Mouse (Mus musculus) myocyte (in vitro differentiated cells): ENCODE measurements around the gene Rraga. TPM values are rescaled to one million over a fixed set of nuclear protein-coding genes. Genes with fewer than 3 reads are reported as not detected.

Source experiments
- H3K27me3 ChIP-seq: one replicate; pipeline ENCODE4 v1.6.1; 2011; ENCODE audit not compliant: control insufficient read depth, insufficient read depth, insufficient read length
- H3K36me3 ChIP-seq: one replicate; pipeline ENCODE4 v1.6.1; 2011; ENCODE audit not compliant: control insufficient read depth, insufficient read depth
- H3K4me2 ChIP-seq: one replicate; pipeline ENCODE4 v1.6.1; 2011; ENCODE audit warnings: low read depth, control low read depth
- H3K4me3 ChIP-seq: one replicate; pipeline ENCODE4 v1.5.1; 2011; ENCODE audit warnings: mild to moderate bottlenecking, control low read depth, moderate library complexity
- H3K79me2 ChIP-seq: one replicate; pipeline ENCODE4 v1.6.1; 2011; ENCODE audit not compliant: control insufficient read depth, insufficient read depth
- H3ac ChIP-seq: one replicate; pipeline ENCODE4 v1.6.1; 2011; ENCODE audit not compliant: control insufficient read depth, insufficient read length
- CEBPB ChIP-seq: IDR thresholded peaks from 2 replicates; pipeline ENCODE4 v1.6.1; 2011; ENCODE audit warnings: mild to moderate bottlenecking, moderate library complexity; ENCODE audit not compliant: poor library complexity, insufficient read depth, severe bottlenecking
- E2F4 ChIP-seq: IDR thresholded peaks from one replicate; pipeline ENCODE4 v1.6.1; 2011; ENCODE audit warnings: mild to moderate bottlenecking, control low read depth, moderate library complexity; ENCODE audit not compliant: insufficient read depth
- MAX ChIP-seq: IDR thresholded peaks from one replicate; pipeline ENCODE4 v1.6.1; 2011; ENCODE audit warnings: low read depth, mild to moderate bottlenecking, control low read depth
- MYOD1 ChIP-seq, 3 experiments: IDR thresholded peaks; one replicate each; pipeline ENCODE4 v1.6.1; 2011; ENCODE audit warnings: control low read depth in 2 of 3, low read depth in 2 of 3, mild to moderate bottlenecking in 2 of 3, moderate library complexity in 1 of 3; ENCODE audit not compliant: insufficient read length in 2 of 3, control insufficient read depth in 1 of 3
- MYOG ChIP-seq, 3 experiments: IDR thresholded peaks; one replicate each; pipeline ENCODE4 v1.6.1; 2011; ENCODE audit warnings: control low read depth in 2 of 3, low read depth in 2 of 3, mild to moderate bottlenecking in 2 of 3; ENCODE audit not compliant: insufficient read length in 2 of 3, control insufficient read depth in 1 of 3, insufficient read depth in 1 of 3
- POLR2A ChIP-seq: IDR thresholded peaks from one replicate; pipeline ENCODE4 v1.6.1; 2011; ENCODE audit warnings: low read depth, mild to moderate bottlenecking, control low read depth, moderate library complexity; ENCODE audit not compliant: insufficient read length
- POLR2AphosphoS2 ChIP-seq: IDR thresholded peaks from one replicate; pipeline ENCODE4 v1.6.1; 2011; ENCODE audit warnings: low read depth, control low read depth; ENCODE audit not compliant: insufficient read length
- REST ChIP-seq: IDR thresholded peaks from one replicate; pipeline ENCODE4 v1.6.1; 2011; ENCODE audit warnings: mild to moderate bottlenecking, control low read depth, moderate library complexity; ENCODE audit not compliant: insufficient read depth, insufficient read length
- SRF ChIP-seq: IDR thresholded peaks from one replicate; pipeline ENCODE4 v1.6.1; 2011; ENCODE audit warnings: low read depth; ENCODE audit not compliant: control insufficient read depth, insufficient read length
- TCF12 ChIP-seq: IDR thresholded peaks from one replicate; pipeline ENCODE4 v1.6.1; 2011; ENCODE audit warnings: mild to moderate bottlenecking, control low read depth; ENCODE audit not compliant: poor library complexity, insufficient read depth, severe bottlenecking
- TCF3 ChIP-seq: IDR thresholded peaks from one replicate; pipeline ENCODE4 v1.6.1; 2011; ENCODE audit warnings: low read depth, control low read depth; ENCODE audit not compliant: insufficient read length
- USF1 ChIP-seq: IDR thresholded peaks from one replicate; pipeline ENCODE4 v1.6.1; 2011; ENCODE audit warnings: low read depth, mild to moderate bottlenecking, control low read depth, moderate library complexity
- polyA plus RNA-seq: library from polyadenylated mRNA; unstranded; fragments of >200 nt; fragmentation: generic; extraction: Trizol; gene quantifications from one replicate; pipeline ENCODE4 v1.2.1, GENCODE M21; 2012; ENCODE audit warnings: missing spikeins

Gene Rraga
- polyA plus RNA-seq, 1 experiment = 53.3 TPM

DNA sequence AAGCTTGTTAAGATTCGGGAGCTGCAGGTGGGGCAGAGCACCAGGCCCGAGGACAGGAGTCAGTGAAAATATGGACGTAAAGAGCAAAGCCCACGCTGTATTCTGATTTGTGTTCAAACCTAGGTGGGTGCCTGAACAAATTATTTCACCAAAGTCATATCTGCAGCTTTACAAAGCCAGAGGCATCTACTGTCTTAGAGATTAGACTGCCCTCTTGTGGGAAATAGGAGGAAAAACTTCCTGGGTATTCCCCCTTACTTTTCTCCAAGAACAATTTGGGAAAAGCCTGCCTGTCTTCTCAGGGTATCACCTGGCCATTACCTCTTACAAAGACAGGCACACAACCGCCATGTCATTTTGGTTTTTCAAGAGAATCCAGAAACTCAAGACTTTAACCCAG lies 29.9 kb upstream of the Rraga start:
- Histone ChIP-seq H3K4me2 (no peak overlapping the region), H3K79me2 (no peaks in the 10 kb centered on the region), H3K4me3 (no peak overlapping the region), H3ac (no peak overlapping the region), H3K36me3 (no peaks in the 10 kb centered on the region), H3K27me3 (peaks cover 5% of the 10 kb centered on the region)
- TF ChIP-seq POLR2AphosphoS2 = no peak
- no peak for TF ChIP-seq USF1

DNA sequence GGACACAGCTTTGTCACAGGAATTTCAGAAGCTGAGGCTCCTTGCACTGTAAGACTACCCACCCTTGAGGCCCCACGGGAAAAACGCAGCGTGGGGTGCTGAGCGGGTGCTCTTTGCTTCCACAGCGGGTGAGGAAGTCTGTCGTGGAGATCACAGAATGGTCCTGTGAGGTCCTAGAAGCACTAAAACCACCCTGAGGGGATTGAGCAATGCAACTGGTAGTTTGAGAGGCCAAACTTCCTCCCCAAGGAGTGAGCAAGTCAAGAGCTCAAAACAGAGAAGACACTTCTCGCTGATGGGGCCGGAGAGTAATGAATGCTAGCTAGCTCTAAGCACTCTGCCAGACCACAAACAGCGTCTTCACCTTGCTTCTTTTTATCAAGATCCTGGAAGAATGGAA lies 27.1 kb upstream of the Rraga start:
- peaks cover 6% of the 10 kb centered on the region for H3K27me3 ChIP-seq
- H3K4me2 ChIP-seq = no peak overlapping the region
- H3K36me3 ChIP-seq = no peaks in the 10 kb centered on the region
- TF ChIP-seq SRF = no peak
- TF ChIP-seq MYOG (IDR thresholded peaks at IDR 0.05; ENCODE audit: control insufficient read depth in 1 of 3, insufficient read depth in 1 of 3, insufficient read length in 2 of 3, low read depth in 2 of 3) = no peak
- no peak for TF ChIP-seq E2F4
- TF ChIP-seq MAX = no peak
- no peak for TF ChIP-seq POLR2A
- TF ChIP-seq MYOD1 (IDR thresholded peaks at IDR 0.05; ENCODE audit: control insufficient read depth in 1 of 3, insufficient read length in 2 of 3, low read depth in 2 of 3) = no peak
- TF ChIP-seq TCF3 = no peak
- no peak for TF ChIP-seq CEBPB
- TF ChIP-seq REST = no peak
- no peak for TF ChIP-seq TCF12
- TF ChIP-seq POLR2AphosphoS2 = no peak
- no peak for TF ChIP-seq USF1
- H3K4me3 ChIP-seq = no peak overlapping the region
- H3ac ChIP-seq = no peak overlapping the region
- no peaks in the 10 kb centered on the region for H3K79me2 ChIP-seq

DNA sequence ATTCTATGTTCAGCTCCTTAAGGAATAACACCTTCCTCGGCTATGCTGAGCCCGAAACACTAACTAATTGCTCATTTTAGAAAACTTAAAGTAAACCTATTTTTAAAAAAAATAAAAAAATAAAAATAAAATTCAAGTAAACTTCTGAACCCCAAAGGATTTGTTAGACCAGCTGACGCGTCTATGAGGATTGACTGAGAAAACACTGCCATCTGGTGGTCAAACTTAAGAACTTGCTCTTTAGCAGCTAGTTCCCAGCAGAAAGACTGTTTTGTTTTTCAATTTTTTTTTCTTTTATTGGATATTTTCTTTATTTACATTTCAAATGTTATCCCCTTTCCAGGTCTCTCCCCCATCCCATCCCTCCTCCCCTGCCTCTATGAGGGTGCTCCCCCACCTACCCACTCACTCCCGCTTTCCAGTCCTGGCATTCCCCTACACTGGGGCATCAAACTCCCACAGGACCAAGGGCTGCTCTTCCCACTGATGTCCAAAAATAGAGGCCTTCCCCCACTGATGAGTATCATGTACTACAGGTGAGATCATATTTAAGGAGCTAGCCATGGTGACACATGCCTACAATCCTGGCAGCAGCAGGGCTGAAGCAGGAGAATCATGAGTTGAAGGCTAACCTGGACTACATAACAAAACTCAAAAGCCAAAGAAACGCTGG lies 20.3 kb upstream of the Rraga start:
- no peaks in the 10 kb centered on the region for H3K79me2 ChIP-seq
- H3K4me2 ChIP-seq = no peak overlapping the region
- TF ChIP-seq POLR2A = no peak
- TF ChIP-seq POLR2AphosphoS2 = no peak
- no peak for TF ChIP-seq REST
- no peak for TF ChIP-seq MYOG (IDR thresholded peaks at IDR 0.05; ENCODE audit: control insufficient read depth in 1 of 3, insufficient read depth in 1 of 3, insufficient read length in 2 of 3, low read depth in 2 of 3)
- no peak for TF ChIP-seq MYOD1 (IDR thresholded peaks at IDR 0.05; ENCODE audit: control insufficient read depth in 1 of 3, insufficient read length in 2 of 3, low read depth in 2 of 3)
- no peak for TF ChIP-seq TCF3
- TF ChIP-seq USF1 = no peak
- TF ChIP-seq TCF12 = no peak
- TF ChIP-seq SRF = no peak
- TF ChIP-seq E2F4 = no peak
- H3ac ChIP-seq = no peak overlapping the region
- H3K4me3 ChIP-seq = no peak overlapping the region
- no peaks in the 10 kb centered on the region for H3K36me3 ChIP-seq
- peaks cover 18% of the 10 kb centered on the region for H3K27me3 ChIP-seq

DNA sequence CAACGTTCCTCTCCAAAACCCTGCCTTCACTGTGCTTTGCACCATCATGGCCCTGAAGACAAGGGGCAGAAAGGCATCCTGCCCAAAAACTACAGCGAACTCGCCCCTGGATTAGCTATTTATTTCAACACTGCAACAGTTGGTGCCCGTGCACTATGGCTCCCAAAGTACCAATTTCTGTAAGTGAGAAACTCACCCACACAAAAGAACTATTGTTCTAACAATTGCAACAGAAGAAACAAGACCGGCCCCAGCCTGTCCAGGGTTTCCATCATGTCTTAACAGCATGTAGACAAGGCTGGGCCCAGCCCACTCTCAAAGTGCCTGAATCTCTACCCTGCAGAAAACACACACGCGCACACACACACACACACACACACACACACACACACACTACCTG lies 18.1 kb upstream of the Rraga start:
- H3ac ChIP-seq = no peak overlapping the region
- no peak overlapping the region for H3K4me2 ChIP-seq
- peaks cover 18% of the 10 kb centered on the region for H3K27me3 ChIP-seq
- no peak for TF ChIP-seq MAX
- no peak for TF ChIP-seq POLR2AphosphoS2
- TF ChIP-seq POLR2A = no peak
- TF ChIP-seq TCF3 = no peak
- TF ChIP-seq TCF12 = no peak
- no peak for TF ChIP-seq E2F4
- no peak for TF ChIP-seq MYOG (IDR thresholded peaks at IDR 0.05; ENCODE audit: control insufficient read depth in 1 of 3, insufficient read depth in 1 of 3, insufficient read length in 2 of 3, low read depth in 2 of 3)
- no peak for TF ChIP-seq MYOD1 (IDR thresholded peaks at IDR 0.05; ENCODE audit: control insufficient read depth in 1 of 3, insufficient read length in 2 of 3, low read depth in 2 of 3)
- no peak for TF ChIP-seq SRF
- no peak for TF ChIP-seq CEBPB
- TF ChIP-seq USF1 = no peak
- TF ChIP-seq REST = no peak
- H3K4me3 ChIP-seq = no peak overlapping the region
- H3K36me3 ChIP-seq = no peaks in the 10 kb centered on the region
- no peaks in the 10 kb centered on the region for H3K79me2 ChIP-seq

DNA sequence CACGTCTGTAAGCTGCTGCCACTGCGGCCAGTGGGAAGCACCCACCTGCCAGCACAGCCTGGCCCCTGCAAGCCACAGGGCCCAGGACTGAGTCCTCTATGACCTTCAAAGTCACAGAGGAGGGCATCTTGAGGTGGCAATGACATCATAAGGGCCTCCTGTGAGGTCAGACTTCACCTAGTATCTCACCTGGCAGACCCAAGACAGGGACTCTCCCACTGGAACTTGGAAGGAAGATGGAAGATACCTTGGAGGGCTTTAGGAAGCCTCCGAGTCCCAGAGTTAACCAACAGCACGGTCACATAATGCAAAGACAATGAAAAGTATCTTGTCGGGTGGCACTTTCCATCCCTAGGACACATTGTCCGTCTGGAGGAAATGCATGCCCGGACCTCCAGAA lies 17.2 kb upstream of the Rraga start, which contains the start of gene Saxo1:
Saxo1 (minus strand) TSS at position 101 of the 400 bp plus-strand sequence.
- Histone ChIP-seq H3ac (no peak within 1 kb of the TSS), H3K79me2 (no peaks in the 10 kb centered on the region), H3K4me2 (no peak within 1 kb of the TSS), H3K4me3 (no peak within 1 kb of the TSS), H3K27me3 (peaks cover 17% of the 10 kb centered on the region), H3K36me3 (no peaks in the 10 kb centered on the region)
- TF ChIP-seq POLR2A = no peak
- no peak for TF ChIP-seq USF1
- no peak for TF ChIP-seq MYOG (IDR thresholded peaks at IDR 0.05; ENCODE audit: control insufficient read depth in 1 of 3, insufficient read depth in 1 of 3, insufficient read length in 2 of 3, low read depth in 2 of 3)
- TF ChIP-seq TCF12 = no peak
- TF ChIP-seq MAX = no peak
- TF ChIP-seq POLR2AphosphoS2 = no peak
- no peak for TF ChIP-seq E2F4
- TF ChIP-seq MYOD1 (IDR thresholded peaks at IDR 0.05; ENCODE audit: control insufficient read depth in 1 of 3, insufficient read length in 2 of 3, low read depth in 2 of 3) = no peak
- no peak for TF ChIP-seq REST
- no peak for TF ChIP-seq SRF
- TF ChIP-seq TCF3 = no peak
- TF ChIP-seq CEBPB = no peak
